Mouse (Mus musculus) Patski (cell line): ENCODE data around the gene Gm7534. TPM values are rescaled to one million over a fixed set of nuclear protein-coding genes. Genes with fewer than 3 reads are reported as not detected.

ENCODE experiments used
- ATAC-seq: fragments of 100-300 bp; one replicate; pipeline ENCODE4 v1.8.0; 2021
- CTCF ChIA-PET: fragments of 350-600 bp; sonication (Branson Sonifier 250); formaldehyde crosslinking; loops from one replicate; lab custom pipeline; 2022; ENCODE audit warnings: inconsistent platforms; lab: Charles Lee
- POLR2A ChIA-PET: fragments of 350-600 bp; sonication (Branson Sonifier 250); formaldehyde crosslinking; loops from one replicate; lab custom pipeline; 2022; ENCODE audit warnings: antibody characterized with exemption, inconsistent platforms; lab: Charles Lee
- DNase-seq: peaks from one replicate; pipeline ENCODE4 v3.0.0-alpha.2; 2011; ENCODE audit warnings: low read depth, low spot score
- H3K27me3 ChIP-seq: fragments of 371-371 bp; one replicate; pipeline ENCODE4 v1.5.1; 2021
- CTCF ChIP-seq: fragments of 100-300 bp; IDR thresholded peaks from one replicate; pipeline ENCODE4 v1.5.1; 2021
- in situ Hi-C: fragments of 300-500 bp; cut with MboI; formaldehyde crosslinking; loops from 3 replicates; pipeline ENCODE4 v1.11.1; 2018; ENCODE audit warnings: low pct_unique_long_range_greater_than_20kb, mixed read lengths
- polyA plus RNA-seq: library from polyadenylated mRNA; unstranded; gene quantifications from one replicate; pipeline ENCODE4 v1.2.3, GENCODE M21; 2021

Gm7534 gene
- polyA plus RNA-seq, 1 experiment from 2014 or later, result not detected

DNA sequence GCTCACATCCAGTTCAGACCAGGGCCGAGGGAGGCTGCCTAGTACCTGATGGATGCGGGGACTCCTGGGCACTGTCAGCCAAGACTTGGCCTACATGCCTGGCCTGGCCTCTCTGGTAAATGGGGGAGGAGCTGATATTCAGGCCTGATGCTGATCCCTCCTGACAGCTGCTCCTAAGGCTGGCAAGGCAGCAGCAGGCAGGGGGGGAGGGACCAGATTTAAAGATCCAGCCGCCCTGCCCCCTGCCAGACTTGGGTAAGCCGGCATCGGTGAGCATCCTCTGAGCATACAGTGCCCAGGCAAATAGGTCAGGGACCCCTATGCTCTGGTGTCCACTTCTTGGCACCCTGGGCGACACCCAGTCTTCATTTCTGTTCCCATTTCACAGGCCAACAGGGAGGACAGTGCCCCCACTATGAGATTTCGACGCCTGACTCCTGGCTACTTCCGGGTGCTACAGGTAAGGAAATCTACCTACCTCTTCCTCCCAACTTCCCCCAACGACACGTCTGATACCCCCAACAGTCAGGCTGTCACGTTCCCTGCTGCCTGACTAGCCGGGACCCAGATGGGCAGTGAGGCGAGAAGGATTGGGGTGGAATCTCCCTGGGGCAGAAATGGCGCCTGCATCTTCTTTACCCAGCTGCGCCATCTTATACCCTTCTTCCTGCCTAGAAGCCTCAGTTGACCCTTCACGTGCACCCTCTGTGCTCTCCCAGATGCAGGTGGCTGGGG is 40.9 kb upstream of the Gm7534 start, which contains the start of gene E130218I03Rik:
Gene E130218I03Rik, plus strand, starts transcription at position 147 of the 735 bp plus-strand sequence.
- in situ Hi-C loops, result loop anchor here (5.0 to 10.0 kb wide), 2 partner anchors 56 to 149 kb away; partner anchors contain the start of genes Cd52 and Cep85
- CTCF ChIA-PET, result interaction anchor here (1.2 kb wide), 1 partner anchor 57 kb away, joined by 3 read pairs; the partner anchor contains the start of gene Cep85

DNA sequence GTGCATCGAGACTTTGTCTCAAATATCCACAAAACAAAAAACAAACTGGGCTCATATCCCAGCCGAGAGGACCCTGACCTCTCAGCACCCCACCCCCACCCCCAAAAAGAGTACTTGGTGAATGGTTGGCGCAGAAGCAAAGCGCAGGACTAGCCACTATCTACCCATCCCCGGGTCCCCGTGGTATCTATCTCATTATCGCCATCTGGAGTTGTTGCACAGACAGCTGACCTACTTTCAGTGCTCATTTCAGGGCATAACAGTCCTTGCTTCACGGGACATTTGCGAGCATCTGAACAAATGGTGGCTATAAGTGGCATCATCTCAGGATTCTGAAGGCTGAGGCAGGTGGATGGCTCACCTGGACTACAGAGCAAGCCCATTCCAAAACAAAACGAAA is 35.9 kb upstream of the Gm7534 start:
- CTCF ChIA-PET, result interaction anchor here (1.7 kb wide), 1 partner anchor 18 kb away, joined by 3 read pairs; no protein-coding TSS in a partner anchor
- in situ Hi-C loops, result no loop called here
- POLR2A ChIA-PET, result no interaction called here
- ATAC-seq (no peak), DNase-seq (no peak)
- no peaks in the 10 kb centered on the region for H3K27me3 ChIP-seq
- TF ChIP-seq CTCF, result no peak

More for the DNA sequence above, 40.9 kb upstream of the Gm7534 start, which contains the start of gene E130218I03Rik:
- no peak for TF ChIP-seq CTCF
- no peaks in the 10 kb centered on the region for H3K27me3 ChIP-seq
- POLR2A ChIA-PET, result no interaction called here
- ATAC-seq, result no peak
- no peak for DNase-seq

DNA sequence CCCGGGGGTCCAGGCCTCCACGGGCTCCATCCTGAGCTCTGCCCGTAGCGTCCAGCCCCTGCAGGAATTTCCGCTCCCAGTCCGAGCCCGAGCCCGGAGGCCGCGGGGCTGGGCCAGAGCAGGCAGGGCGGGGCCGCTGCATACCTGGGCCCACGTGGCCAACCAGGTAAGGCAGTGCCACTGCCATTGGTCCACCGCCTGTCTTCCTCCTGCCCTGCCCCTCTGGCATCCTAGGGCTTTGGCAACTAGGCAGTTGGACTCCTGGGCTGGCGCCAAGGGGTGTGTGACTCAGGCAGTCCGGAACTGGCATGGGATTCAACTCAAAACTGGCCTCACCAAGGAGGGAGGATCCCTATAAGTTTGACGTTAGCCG is 35.5 kb upstream of the Gm7534 start, which contains the start of gene Cnksr1:
Gene Cnksr1, minus strand, starts transcription at position 121 of the 373 bp plus-strand sequence.
- ATAC-seq, result peak; percentile 44
- no peaks in the 10 kb centered on the region for H3K27me3 ChIP-seq
- in situ Hi-C loops, result no loop called here
- no peak for TF ChIP-seq CTCF
- CTCF ChIA-PET, result interaction anchor here (0.9 to 1.7 kb wide), 2 partner anchors 17 to 51 kb away, joined by 3 to 4 read pairs; partner anchors contain the start of gene Cep85
- DNase-seq, result no peak
- POLR2A ChIA-PET, result no interaction called here

DNA sequence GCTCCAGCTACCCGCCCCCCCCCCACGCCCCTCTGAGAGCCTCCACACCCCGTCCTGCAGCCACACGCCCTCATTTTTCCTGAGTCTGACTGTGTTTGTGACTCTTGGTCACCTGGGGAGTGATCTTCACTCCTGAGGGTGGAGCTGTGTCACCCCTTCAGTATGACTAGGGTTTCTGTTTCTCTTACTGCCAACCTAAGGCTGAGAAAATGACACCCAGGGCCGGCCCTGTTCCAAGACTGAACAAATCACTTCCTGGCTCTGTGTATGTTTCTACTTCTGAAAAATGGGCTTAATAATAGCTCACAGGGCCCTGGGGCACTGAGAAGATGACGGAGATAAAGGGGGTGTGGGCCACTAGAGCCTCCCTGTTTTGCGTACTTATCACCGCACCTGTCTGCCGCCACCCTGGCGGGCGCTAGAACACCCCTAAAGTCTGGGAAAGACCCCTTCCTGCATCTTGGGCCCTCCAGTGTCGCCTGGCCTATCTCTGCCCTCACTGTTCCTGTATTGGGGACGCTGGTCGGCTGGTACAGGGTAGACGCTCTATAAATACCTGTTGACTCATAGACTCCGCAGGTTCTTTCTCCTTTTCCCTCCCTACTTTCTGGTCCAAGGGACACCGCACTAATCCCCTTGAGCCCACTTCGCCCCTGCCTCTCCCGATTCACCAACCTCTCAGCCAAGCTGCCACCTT is 34.9 kb upstream of the Gm7534 start:
- H3K27me3 ChIP-seq, result no peaks in the 10 kb centered on the region
- ATAC-seq, result no peak
- TF ChIP-seq CTCF, result no peak
- no peak for DNase-seq
- ChIA-PET POLR2A (no interaction called here), CTCF (interaction anchor here (0.9 to 1.7 kb wide), 2 partner anchors 17 to 51 kb away, joined by 3 to 4 read pairs; partner anchors contain the start of gene Cep85)
- in situ Hi-C loops, result no loop called here

DNA sequence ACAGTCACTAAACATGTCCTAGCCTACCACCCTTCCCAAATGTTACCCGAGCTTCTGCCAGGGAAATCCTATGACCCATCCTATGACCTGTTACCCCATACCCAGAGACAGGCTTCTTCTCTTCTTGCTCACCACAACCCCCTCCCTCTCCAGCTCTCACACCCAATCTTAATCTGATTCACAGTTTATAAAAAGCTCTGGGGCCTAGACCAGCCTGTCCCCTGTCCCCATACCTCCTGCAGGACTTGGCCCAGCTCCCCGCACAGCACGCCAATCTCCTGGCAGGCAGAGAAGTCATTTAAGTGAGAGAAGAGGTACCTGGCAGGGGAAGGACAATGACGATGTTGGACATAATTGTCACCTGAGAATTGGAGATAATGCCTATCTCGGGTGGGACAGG is 32.1 kb upstream of the Gm7534 start:
- DNase-seq (no peak), ATAC-seq (no peak)
- in situ Hi-C loops, result no loop called here
- CTCF ChIA-PET, result no interaction called here
- H3K27me3 ChIP-seq, result no peaks in the 10 kb centered on the region
- POLR2A ChIA-PET, result no interaction called here
- no peak for TF ChIP-seq CTCF

DNA sequence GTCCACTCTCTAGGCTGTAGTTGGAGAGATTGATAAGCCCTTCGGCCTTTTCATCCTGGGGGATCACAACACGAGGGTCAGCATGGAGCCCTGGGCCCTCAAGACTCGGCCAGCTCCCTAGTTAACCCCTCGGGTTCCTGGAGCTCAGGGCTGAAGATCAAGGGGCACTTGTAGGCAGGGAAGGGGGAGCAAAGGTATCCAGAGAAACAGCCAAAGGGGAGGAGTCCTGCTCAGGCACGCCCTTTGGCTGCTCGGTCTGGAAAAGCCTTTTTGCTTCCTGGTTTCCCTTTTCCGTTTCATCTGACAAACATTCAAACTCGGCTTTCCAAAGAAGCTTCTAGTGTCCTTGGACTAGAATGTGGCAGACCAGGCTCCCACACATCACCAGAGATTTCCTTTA is 27.6 kb upstream of the Gm7534 start:
- DNase-seq (no peak), ATAC-seq (no peak)
- TF ChIP-seq CTCF, result no peak
- in situ Hi-C loops, result no loop called here
- no peaks in the 10 kb centered on the region for H3K27me3 ChIP-seq
- CTCF ChIA-PET, result interaction anchor here (1.2 kb wide), 1 partner anchor 11 kb away, joined by 3 read pairs; no protein-coding TSS in a partner anchor
- POLR2A ChIA-PET, result no interaction called here

DNA sequence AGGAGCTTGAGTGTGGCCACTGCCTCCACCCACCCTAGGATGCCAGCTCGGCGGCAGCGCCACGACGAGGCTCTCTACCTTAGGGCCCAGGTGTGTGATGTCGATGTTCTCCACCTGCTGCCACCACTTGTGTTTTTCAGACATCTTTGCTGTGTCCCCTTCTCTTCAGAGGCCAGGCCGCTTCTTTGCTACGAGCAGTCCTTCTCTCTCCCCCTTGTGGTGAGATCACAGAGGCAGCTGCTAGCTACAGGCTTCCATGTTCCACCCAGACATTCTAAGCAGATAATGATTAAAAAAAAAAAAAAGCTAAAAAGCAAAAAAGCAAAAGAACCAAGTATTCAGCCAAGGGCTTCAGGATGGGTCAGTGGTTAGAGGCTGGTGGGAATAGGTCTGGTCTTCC is 24.4 kb upstream of the Gm7534 start, which contains the start of gene Catsper4:
Gene Catsper4, minus strand, starts transcription at position 190 of the 400 bp plus-strand sequence.
- POLR2A ChIA-PET, result no interaction called here
- CTCF ChIA-PET, result interaction anchor here (1.4 kb wide), 1 partner anchor 40 kb away, joined by 3 read pairs; the partner anchor contains the start of gene Cep85
- ATAC-seq (no peak), DNase-seq (no peak)
- in situ Hi-C loops, result no loop called here
- no peak for TF ChIP-seq CTCF
- no peaks in the 10 kb centered on the region for H3K27me3 ChIP-seq

DNA sequence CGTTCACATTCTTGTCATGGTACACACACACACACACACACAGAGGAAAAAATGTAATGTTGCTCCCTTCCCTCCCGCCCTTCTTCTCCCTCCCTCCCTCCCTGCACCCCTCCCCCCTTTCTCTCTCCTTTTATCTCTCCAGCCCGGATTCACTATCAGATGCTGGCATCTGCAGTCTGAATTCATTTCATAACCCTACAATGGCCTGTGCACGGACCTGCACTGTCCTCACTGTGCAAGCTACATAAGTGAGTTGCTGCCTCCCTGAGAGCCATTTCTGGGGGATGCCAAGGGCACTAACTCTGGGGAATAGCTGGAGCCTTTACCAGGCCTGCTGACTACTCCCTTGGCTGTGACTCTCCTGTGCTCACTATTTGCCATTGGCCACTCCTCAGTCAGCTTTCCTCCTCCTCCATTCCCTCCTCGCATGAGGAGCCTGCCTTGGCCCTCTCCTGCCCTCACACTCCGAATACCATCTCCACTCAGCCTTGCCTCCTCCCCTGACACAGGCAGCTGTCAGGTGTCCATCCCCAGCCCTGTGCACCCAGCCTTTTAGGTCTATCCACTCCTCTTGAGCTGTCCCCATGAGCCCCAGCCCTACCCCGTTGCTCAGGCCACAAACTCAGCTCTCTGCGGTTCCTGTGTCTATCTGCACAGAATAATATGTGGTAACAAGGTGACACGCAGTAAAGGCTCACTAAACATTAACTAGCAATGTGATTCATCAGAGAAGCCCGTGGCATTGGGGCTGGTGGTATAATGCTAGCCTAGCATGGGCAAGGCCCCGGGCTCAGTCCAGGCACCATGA is 20.2 kb upstream of the Gm7534 start:
- DNase-seq (peak; percentile 96), ATAC-seq (peak; percentile 91)
- ChIA-PET CTCF (interaction anchor here (0.5 to 1.7 kb wide), 3 partner anchors 23 to 145 kb away, joined by 3 to 4 read pairs (median 4); partner anchors contain the start of genes Cep85 and Gm30191), POLR2A (no interaction called here)
- TF ChIP-seq CTCF, result no peak
- in situ Hi-C loops, result no loop called here
- no peaks in the 10 kb centered on the region for H3K27me3 ChIP-seq

DNA sequence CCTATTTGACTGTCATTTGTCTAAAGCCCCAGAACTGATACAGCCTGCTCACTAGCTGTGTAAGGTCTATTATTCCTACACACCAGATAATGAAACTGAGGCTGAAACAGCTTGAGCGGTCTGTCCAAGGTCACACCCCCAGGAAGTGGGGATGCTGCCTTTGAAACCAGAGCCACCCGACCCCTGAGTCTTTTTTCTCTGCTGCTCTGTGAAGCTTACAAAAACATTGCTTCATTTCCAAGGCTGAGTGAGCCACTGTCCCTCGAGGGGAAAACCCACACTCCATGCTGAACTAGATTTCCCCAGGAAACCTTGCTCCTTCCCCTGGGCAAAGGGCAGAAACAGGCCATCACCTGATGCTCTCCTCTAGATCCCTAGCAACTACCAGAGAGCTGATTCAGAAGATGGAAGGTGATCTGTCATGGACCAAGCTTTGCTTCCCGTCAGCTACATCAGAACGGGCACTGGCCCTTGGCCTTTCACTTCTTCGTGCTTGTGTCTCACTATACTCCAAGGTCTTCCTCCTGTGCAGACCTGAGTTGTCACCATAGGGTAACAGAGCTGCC is 3.8 kb upstream of the Gm7534 start:
- DNase-seq, result no peak
- no peak for ATAC-seq
- CTCF ChIA-PET, result interaction anchor here (1.9 kb wide), 1 partner anchor 9 kb away, joined by 5 read pairs; no protein-coding TSS in a partner anchor
- TF ChIP-seq CTCF, result no peak
- H3K27me3 ChIP-seq, result no peaks in the 10 kb centered on the region
- in situ Hi-C loops, result no loop called here
- POLR2A ChIA-PET, result interaction anchor here (0.5 to 0.7 kb wide), 3 partner anchors 17 to 144 kb away, joined by 3 to 8 read pairs (median 4); no protein-coding TSS in a partner anchor
